Mouse (Mus musculus): ENCODE measurements around the gene Tmem59.

The Tmem59 gene

DNA sequence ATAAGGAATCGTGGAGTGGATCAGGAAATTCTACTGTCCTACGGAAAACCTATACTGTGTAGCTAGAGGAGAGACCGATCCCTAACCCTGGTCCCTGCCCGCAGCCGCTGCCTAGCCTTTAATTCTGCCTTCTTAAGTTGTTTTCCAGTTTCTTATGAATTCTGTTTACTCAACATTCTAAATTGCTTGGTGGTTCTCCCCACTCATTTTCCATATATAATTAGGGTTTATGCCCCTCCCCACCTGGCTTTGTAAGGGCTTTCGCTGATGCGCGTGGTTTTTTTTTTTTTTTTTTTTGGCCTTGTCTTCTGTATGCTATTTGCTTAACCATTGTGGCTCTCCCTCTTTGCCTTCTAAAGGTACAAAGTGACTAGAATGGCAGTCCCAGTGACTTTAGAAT is 1.4 kb downstream of the Tmem59 start:
- DNase-seq (ENCODE audit: inconsistent age in 2 of 2, low spot score in 1 of 2) = peak in 1 of 2 experiments; percentile 60

DNA sequence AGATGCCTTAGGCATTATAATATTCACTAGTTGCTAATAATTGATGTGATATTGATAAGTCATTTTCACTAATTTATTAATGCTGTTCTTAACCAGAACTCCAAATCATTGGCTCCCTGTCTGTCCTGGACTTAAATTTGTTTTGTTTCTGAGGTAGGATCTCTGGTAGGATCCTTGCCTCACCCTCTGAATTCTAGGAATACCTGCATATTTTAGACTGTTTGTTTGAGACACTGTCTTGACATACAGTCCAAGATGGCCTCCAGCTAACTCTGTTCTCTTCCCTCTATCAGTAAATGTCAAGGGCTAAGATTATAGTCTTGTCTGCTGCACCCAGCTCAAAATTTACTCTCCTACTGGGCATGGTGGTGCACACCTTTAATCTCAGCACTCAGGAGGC is 2.5 kb downstream of the Tmem59 start:
- no peak for DNase-seq (ENCODE audit: inconsistent age in 2 of 2, low spot score in 1 of 2)

DNA sequence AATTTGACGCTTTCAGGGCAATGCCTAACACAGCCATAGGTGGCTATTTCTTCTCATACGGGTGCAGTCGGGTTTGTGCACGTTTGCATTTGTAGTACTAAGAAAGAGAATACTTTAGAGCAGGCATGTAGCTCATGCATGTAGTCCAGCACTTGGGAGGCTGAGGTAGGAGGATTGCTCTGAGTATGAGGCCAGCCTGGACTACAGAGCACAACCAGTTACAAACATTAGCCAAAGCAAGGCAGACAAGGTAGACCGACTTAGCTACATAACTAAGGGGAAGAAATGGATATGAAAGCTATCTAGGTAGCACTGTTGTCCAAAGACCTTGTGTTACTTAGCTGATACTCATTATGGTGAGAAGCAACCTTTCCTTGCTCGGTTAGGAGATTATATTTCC is 3.7 kb downstream of the Tmem59 start:
- DNase-seq (ENCODE audit: inconsistent age in 2 of 2, low spot score in 1 of 2) = peak in 1 of 2 experiments; percentile 30

DNA sequence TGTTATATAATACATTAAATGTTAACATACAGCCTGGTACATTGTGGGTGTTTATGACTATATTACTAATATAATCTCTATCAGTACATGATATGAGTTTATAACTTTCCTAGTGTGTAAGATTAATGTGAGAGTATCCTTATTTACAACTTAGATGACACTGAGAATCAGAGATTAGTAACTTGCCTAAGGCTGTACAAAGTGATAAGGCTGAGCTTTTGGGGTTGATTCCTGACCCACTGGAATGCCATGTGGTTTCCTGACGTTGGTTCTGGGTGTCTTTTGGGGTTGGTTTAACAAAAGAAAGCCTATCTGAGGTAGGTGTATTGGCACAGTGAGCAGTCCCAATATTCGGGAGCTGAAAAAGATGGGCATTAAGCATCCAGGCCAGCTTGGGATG is 4.6 kb downstream of the Tmem59 start:
- no peak for DNase-seq (ENCODE audit: inconsistent age in 2 of 2, low spot score in 1 of 2)

DNA sequence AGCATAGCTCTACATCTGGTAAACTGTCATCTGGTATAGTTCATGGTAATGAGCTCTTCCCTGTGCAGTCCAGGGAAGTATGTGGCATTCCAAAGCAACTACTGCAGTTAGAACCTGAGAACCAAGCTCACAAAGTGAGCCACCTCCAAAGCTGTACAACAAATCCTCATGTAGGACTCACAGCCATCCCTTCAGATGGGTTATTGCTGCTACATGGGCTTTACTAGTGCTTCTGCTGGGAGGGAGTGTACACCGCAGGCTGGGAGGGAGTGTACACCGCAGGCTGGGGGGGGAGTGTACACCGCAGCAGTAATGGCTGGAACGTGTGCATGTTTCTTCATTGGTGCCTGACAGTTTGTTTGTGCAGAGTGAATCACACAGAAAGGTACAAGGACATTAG is 5.0 kb downstream of the Tmem59 start:
- peak in 1 of 2 experiments; percentile 47 for DNase-seq (ENCODE audit: inconsistent age in 2 of 2, low spot score in 1 of 2)

DNA sequence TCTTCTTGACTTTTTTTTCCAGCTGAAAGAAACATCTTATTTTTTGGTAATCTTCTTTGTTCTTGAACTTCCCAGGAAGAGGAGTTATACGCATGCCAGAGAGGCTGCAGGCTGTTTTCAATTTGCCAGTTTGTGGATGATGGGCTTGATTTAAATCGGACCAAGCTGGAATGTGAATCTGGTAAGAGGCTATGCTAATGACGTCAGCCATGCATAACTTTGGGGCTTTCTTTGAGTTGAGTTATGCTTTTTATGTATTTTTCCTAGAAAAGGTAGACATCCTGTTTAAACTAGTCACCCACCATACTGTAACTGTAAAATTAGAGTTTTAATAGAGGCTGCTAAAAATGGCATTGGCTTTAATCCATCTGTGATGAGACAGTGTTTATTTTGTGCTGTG is 7.5 kb downstream of the Tmem59 start:
- DNase-seq (ENCODE audit: inconsistent age in 2 of 2, low spot score in 1 of 2) = no peak

DNA sequence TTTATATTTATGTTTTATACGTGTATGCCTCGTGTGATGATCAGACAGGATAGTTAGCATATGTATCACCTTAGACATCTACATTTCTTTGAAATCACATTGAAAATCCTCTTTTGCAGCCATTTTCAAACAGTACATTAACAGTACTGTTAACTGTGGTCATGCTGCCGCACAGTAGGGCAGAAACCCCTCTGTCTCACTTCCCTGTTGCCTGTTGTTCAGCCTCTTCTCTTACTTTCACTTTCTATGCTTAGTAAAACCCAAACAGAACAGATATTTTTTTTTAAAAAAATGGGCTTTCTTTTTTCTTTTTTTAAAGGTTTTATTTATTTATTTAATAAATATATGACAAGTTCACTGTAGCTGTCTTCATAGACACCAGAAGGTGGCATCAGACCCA is 15.6 kb downstream of the Tmem59 start:
- DNase-seq (ENCODE audit: inconsistent age in 2 of 2, low spot score in 1 of 2) = no peak

DNA sequence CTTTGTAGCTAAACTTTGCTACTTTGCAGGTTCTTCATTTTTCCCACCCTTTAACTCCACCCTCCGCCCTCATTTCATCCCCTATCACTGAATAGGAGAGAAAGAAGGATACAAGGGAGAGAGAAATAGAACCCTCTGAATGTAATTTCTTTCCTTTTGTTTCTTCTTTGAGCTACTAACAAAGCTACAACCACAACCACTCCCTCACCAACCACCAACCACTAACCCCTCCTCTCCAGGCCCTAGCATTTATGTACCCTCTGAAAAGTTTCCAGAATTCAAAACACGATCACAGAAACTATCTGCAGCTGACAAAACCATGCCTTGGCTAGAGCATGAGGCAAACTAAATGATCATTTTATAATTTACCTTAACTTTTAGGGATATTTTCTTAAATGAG is 18.3 kb downstream of the Tmem59 start:
- no peak for DNase-seq (ENCODE audit: inconsistent age in 2 of 2, low spot score in 1 of 2)

DNA sequence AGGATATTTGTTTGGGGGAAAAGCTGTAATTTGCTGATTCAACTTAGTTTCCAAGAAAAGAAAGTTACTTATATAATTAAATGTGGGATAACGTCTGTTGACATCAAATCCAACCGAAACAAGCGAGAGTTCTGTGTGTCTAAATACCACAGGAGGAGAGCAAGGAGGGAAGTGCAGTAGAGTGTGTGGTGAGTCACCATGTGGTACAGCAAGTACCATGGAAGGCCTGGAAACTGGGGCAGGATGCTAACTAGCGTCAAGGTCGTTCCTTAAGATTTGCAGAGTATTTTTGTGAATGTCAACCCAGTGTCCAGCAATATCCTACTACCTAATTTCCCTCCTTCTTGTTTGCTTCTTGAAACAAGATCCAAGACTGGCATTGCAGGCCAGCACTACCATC is 19.9 kb downstream of the Tmem59 start:
- peak; percentile 68 to 77 for DNase-seq (ENCODE audit: inconsistent age in 2 of 2, low spot score in 1 of 2)

DNA sequence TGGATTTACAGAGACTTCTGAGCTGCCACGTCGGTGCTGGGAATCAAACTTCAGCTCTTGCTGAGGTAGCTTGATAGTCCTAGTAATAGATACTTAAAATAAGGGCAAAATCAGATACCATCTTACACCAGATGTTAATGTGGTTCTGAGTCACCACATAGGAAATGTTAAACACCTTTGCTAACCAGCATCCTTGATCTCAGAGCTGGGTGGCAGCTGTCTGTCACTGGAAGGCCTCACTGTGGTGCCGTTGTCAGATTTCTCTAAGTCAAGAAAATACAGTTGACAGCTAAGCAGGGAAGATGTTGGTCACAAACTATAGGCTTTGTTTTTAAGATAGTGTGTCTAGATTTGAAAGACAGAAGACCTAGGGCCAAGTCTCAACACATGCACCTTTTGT is 23.6 kb downstream of the Tmem59 start:
- DNase-seq (ENCODE audit: inconsistent age in 2 of 2, low spot score in 1 of 2) = no peak

DNA sequence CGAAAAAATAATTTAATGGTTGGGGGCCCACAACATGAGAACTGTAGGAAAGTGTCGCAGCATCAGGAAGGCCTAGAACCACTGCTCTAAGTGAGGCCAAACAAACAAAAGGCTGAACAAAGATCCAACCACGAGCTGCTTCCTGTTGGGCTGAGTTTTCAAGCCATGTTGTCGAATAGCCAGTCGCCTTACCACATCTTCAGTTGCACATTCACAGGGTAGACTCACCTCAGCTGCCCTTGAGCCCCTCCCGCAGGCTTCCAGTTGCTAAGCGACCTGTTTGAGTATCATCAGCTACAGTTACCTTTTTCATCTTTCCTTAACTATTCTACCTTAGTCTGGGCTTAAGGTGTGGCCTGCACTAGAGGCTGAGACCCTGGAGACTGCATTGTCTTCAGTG is 24.8 kb downstream of the Tmem59 start:
- no peak for DNase-seq (ENCODE audit: inconsistent age in 2 of 2, low spot score in 1 of 2)

DNA sequence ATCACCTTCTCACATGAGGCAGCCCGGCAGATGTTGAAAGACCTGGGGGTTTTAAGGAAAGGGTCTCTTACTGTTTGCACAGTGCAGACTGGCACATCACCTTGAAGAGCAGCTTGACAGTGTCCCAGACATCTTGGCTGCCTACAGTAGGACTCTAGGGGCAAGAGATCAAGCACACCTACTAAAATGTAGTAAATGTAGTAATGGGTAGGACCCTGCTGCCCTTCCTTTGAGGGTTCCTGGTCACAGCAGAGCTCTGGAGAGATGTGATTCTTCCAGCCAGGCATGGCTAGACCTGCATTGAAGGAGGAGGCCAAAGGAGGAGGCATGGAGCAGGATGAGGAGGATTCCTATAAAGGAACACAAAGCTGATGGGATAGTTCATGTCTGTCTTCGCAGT is 28.8 kb downstream of the Tmem59 start:
- no peak for DNase-seq (ENCODE audit: inconsistent age in 2 of 2, low spot score in 1 of 2)

DNA sequence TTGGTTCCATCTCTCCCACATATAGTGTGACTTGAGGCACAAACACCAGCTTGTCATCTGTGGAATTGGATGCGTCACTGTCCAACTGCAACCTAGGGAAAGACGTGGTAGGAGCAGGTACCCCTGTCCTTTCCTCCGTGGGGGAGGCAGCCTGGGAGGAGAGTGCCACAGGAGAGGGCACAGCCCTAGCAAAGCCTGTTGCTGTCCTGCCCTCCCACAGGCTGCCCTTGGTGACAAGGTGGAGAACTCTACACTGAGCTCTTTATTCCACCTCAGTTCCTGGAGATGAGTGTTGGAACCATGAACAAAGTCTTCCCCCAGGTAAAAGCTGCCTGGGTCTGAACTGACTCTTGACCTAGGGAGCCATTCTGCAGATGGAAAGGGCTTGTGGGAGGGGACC is 30.7 kb downstream of the Tmem59 start, which contains the start of gene Ldlrad1:
TSS of gene Ldlrad1 (plus strand) at position 301 of the 400 bp plus-strand sequence.
- no peak for DNase-seq (ENCODE audit: inconsistent age in 2 of 2, low spot score in 1 of 2)

DNA sequence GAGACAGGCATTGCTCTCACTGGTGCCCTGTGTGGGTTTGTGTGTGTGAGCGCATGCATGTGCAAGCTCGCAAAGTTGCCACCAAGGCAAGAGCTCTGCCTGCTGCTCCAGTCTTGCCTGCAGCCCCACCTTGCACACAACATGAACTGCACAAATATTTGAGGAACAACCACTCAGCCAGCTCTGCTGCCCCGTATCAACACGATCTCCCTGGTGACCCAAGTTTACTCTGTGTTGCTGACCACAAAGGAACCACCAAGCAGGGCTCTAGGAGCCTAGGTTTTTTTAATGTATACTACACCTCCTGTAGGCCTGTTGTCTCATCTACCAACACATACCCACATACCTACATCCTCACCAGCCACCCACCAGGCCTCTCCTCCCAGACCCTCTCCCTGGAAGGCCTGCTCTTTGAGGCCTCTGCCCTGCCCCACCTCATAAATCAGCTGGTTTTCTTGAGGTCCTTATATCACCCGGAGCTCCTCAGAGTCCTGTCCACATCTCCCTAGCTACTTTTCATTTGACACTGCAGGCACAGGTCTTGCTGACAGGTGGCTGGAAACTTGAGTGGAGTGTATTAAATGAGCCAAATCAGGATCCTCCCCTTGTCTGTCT is 32.4 kb downstream of the Tmem59 start:
- DNase-seq (ENCODE audit: inconsistent age in 2 of 2, low spot score in 1 of 2) = no peak

DNA sequence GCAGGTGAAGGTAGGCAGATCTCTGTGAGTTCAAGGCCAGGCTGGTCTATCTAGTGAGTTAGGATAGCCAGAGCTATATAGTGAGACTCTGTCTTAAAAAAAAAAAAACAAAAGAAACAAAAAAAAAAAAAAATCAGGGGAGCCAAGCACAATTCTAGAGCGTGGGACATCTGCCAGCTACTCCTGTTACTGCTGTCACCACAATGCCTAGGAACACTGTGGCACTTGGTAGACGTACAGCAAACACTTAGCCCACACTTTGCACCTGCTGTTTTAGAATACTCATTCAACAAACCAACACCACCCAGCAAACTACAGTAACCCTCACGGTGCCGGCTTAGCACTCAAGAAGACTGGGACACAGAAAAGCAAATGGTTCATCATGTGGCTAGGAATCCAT is 33.3 kb downstream of the Tmem59 start:
- no peak for DNase-seq (ENCODE audit: inconsistent age in 2 of 2, low spot score in 1 of 2)

DNA sequence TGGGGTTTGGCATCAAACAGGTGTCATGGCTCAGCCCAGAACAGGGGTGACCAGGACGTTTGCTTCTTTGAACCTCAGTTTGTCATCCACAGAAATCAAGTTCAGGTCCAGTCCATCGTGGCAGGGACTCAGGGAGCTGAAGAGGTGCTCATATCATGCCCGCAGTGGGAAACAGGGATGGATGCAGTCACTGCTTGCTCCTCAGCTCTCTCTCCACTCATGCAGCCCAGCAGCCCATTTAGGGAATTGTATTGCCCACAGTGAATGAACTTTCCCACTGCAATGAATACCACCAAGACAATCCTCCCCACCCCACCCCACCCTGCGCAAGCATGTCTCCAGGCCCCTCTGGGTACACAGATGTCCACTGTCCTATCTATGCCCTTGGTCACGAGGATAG is 33.7 kb downstream of the Tmem59 start:
- DNase-seq (ENCODE audit: inconsistent age in 2 of 2, low spot score in 1 of 2) = no peak

DNA sequence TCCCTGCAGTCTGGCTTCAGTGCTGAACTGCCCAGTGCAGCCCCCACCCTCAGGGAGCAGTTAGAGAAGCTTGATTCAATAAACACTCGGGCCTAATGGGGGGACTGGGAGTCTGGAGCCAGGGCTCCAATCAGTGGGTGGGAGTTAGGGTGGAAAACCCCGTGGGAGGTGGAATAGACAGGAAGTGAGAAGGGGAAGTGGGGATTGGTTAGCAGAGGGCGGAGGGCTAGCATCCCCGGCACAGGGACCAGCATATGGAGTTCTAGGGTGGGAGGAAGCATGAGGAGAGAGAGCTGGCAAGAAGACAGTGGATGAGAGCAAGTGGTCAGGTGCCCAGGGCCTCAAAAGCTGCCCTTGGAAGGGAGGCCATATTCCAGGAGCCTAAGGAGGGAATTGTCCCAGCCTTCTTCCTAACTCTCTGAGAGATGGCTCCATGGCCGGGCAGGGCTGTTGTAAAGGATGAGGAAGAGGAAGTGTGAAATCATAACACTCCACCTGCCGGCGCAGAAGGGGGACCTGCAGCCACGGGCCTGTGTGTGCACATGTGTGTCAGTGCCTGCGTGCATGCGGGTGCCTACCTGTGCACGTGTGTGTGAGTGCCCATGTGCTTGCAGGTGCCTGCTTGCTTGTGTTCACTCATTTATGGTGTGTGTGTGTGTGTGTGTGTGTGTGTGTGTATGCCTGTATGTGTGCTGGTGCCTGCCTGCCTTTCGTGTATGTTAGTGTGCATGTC is 35.2 kb downstream of the Tmem59 start:
- DNase-seq (ENCODE audit: inconsistent age in 2 of 2, low spot score in 1 of 2) = no peak

DNA sequence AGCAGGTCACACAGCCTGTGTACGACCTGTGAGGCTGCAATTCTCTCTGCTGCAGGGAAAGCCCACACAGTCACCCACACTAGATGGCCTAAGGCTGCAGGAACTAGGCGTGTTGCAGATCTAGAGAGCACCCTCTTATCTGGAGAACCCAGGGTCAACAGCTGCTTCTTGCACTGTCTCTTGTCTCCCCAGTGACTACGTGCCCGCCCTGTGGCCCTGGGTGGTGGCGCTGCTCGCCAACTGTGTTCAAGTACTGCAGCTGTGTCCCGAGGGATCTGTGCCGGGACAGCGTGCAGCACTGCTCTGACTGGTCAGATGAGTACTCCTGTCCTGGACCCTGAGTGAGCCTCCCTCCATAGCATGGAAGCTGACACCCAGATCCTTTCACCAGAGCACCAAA is 39.4 kb downstream of the Tmem59 start:
- peak in 1 of 2 experiments; percentile 43 for DNase-seq (ENCODE audit: inconsistent age in 2 of 2, low spot score in 1 of 2)

DNA sequence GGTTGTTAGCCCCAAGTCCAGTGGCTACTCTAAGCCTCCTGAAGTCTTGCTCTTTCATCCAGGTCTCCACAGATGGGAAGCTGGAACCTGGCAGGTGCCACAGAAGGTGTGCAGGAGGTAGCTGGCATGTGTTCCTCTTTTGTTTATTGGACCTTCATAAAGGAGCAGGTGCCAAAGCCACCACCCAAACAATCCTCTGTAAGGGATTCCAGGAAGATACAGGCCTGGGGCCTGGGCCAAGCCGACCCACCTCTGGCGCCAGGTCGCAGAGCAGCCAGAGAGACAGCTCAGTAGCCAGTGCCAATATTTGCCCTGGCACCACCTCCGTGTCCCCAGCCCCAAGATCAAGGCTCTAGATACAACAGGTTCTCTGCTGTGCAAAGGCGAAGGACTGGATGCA is 43.3 kb downstream of the Tmem59 start:
- no peak for DNase-seq (ENCODE audit: inconsistent age in 2 of 2, low spot score in 1 of 2)

DNA sequence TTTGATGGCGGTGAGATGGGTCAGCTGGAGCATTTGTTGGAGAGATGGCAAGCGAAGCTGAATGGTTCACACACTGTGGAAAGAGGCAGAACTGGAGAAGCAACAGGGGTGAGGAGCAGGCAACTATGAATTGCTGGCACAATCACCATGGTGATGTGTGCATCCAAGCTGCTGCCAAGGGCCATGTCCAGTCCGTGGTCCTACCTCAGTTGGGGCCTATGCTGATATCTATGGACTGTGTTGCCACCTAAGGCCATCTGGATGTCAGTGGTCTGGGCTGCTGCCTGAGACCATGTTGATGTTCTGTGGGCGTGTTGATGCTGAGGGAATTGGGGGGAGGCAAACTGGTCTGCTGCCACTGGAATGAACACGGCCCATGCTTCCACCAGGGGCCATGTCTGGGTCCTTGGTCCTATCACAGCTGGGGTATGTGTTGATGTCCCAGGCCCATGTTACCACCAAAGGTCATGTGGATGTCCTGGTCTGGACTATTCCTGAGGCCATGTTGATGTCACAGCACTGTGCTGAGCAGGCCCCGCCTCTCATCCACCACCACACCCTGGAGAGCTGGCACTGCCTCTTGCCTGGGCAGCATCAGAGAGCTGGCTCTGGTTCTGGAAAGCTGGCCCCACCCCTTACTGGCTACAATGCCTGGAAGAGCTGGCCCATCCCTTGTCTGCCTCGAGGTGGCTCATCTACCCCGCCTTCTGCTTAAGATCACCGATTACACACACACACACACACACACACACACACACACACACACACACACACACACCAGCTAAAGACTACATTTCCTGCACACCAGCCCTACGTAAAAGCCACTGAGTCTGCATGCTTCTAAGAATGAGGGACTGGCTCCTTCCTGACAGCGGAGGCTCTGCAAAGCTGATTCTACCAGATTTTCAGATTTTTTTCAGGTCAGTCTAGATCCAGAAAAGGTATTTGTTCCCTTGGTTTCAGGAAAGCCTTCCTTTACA is 45.3 kb downstream of the Tmem59 start:
- DNase-seq (ENCODE audit: inconsistent age in 2 of 2, low spot score in 1 of 2) = peak; percentile 20 to 46

DNA sequence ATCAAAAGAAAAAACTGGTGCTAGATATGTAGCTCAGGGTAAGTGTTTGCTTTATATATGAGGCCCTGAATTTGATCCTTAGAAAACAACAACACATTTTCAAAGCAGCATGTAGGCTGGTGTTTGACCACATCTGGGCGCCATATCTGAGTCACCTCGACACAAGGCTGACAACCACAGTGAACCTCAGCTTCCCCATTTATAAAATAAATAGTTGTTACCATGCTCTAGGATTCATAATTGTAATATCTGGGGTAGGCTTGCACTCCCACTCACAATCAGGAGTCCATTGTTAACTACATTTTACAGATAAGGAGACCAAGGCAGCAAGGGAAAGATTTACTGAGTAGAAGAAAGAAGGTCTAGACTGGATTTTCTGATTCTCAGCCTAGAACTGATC is 48.1 kb downstream of the Tmem59 start:
- no peak for DNase-seq (ENCODE audit: inconsistent age in 2 of 2, low spot score in 1 of 2)

DNA sequence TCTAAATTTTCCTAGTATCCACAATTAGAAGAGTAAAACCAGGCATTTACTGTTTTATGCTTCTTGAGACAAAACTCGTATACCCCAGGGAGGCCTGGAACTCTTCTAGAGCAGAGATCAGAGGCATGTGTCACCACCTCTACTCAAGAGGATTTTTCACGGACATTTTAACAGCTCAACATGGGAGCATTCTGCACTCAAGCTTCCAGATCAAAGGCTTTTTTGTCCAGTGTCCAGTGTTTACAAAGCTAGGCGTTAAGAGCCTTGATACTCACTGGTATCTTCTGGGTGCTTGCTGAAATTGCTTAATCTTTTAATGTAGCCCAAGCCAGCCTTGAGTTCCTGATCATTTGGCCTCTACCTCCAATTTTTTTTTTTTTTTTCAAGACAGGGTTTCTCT is 54.0 kb downstream of the Tmem59 start:
- DNase-seq (ENCODE audit: inconsistent age in 2 of 2, low spot score in 1 of 2) = no peak

All from adrenal gland, adult (tissue).